Mouse (Mus musculus) testis, postnatal 14 days (tissue): Measurements from ENCODE around the gene Tssk1.

ENCODE experiments used
- DNase-seq: peaks from one replicate; pipeline ENCODE4 v3.0.0; 2021; ENCODE audit warnings: low spot score

The Tssk1 gene

DNA sequence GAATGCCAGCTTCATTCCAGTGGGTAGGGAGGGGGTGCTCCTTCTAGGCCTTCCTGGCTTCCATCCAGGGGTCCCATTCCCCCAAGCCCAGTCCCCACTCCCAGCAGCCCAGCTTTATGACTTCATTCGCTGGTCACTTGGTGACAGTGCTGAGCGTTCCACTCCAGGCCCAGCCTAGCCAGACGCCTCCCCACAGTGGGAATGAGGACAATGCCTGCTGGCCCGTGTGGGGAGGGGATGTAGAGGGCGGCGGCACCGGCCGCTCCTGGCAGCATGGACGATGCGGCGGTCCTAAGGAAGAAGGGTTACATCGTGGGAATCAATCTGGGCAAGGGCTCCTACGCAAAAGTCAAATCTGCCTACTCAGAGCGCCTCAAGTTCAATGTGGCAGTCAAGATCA, 4.4 kb downstream of the Tssk1 start, which contains the start of the genes Dgcr2 and Tssk2:
TSS of gene Dgcr2 (minus strand) at position 101 of the 400 bp plus-strand sequence.
TSS of gene Tssk2 (plus strand) at position 176 of the 400 bp plus-strand sequence.
- DNase-seq: no peak

DNA sequence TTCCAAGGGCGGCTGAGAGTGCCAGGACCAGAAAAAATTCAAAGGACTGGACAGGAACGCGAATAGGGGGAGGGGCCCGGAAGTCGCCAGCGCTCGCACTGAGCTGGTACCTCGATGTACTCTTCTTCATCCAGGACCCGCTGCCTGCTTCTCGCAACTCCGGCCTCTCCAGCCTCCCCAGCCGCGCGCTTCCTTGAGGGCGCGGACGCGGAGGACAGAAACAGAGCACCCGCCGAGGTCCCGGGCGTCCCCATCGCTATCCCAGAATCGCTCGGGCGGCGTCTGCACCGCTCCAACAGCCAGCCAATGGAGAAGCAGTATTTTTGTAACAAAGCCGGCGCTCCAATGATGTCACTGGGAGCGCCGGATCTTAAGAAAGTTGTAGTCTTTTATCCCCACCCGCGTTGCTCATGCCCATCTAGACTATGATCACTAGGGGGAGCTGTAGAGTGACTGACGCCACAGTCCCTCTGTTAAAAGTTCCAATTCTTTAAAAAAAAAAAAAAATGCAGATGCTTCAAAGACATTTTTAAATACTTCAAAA, 17.1 kb downstream of the Tssk1 start, which contains the start of gene Ess2:
TSS of gene Ess2 (minus strand) at position 297 of the 544 bp plus-strand sequence.
- peak; percentile 91 for DNase-seq

DNA sequence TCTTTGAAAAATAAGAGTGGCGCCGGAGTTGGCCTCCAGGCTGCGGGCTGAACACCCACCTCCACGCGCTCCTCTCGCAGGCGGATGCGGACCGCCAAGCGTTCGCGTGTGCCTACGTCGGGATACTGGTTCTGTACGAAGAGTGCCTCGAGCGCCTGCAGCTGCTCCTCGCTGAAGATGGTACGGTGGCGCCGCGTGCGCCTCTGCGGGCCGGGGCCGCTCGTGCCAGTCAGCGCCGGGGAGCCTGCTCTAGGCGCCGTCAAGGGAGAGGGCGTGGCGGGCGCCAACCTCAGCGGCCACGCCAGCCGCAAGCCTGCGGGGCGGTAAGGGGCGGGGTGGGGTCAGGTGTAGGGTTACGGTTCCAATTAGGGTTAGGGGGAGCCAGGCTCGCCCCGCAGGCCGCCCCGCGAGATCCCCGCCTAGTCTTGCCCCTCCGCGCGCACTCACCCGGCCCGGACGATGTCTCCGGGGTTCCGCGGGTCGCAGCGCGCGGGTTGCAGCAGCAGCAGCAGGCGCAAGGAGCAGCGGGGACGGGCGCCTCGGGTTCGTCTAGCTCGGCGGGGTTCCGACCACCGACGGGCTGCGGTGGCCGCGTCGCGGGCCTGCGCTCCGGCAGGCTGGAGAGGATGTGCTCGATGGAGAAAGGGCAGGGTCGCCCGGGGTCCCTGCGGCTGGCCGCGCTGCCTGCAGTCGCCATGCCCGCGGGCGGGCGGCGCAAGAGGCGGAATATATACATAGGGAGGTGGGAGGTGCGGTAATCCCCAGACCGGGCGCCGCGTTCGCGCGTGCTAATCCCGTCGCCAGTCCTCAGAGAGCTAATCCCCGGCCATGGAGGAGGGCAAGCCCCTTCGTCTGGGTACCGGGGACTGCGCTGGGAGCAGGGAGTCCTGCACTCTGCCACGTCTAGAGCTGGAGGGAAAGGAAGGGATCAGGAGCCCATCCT, 20.6 kb downstream of the Tssk1 start, which contains the start of gene Gsc2:
TSS of gene Gsc2 (minus strand) at position 753 of the 943 bp plus-strand sequence.
- peak; percentile 31 for DNase-seq

GRCm38 (mm10) chr16:17920586-17920985, 26.6 kb downstream of the Tssk1 start:
- no peak for DNase-seq

DNA sequence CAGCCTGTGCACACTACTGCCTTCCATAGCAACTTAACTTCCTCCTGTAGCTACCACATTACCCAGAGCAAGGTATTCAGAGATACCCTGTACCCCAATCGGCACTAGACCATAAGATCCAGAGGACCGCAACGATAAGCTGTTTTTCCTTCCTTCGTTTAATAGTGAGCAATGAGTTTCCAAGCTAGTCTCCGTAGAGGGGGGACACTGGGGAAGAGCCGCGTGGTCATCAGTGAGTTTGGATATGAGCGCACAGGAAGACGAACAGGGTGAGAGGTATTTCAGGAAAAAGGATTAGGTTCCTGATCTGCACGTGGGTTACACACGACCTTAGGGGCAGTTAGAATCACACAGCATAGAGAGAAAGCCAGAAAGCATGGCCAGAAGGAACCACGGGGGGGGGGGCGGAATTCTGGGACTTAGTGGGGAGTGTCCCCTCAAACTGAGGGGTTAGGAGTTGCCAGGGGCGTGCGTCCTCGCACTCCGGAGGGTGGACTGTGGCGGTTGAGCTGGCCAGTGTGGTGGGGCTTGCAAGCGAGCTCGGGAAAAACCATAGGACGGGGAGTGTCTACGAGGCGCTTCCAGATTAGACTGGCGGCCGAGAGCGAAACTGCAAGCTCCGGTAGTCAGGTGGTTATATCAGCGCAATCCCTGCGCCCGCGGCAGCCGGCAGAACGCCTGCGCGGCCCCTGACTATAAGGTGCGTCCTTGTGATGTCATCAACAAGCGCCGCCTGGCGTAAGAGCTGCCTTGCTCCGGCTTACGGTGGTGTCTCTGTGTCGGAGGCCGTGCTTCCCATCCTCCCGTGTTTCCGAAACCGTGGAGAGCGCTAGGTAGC, 27.5 kb downstream of the Tssk1 start:
- DNase-seq: peak; percentile 94

- DNase-seq: peak; percentile 65
Measured at GRCm38 (mm10) chr16:17922163-17922538, 28.1 kb downstream of the Tssk1 start.

- peak; percentile 32 for DNase-seq
Measured at GRCm38 (mm10) chr16:17927351-17928082, 33.5 kb downstream of the Tssk1 start.

DNA sequence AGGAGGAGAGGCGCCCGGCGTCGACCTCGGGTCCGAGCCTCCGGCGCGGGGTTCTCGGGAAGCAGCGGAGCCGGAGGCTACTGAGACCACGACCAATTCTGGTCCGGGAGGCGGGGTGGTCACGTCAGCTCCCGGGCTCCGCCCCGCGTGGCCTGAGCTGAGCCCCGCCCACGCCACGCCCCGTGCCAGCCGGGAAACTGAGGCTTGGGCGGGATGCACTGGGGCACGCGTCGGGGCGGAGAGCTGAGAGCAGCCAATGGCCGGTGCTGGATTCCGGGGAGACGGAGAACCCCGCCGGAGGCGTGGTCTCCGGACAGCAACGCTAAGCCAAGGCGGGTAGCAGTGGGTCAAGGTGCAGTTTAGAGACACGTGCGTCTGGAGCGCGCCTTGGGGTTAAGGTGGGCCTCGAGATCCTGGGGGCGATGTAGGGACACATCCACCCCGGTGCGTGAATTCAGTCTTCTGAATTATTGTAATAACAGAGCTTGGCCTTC, 34.1 kb downstream of the Tssk1 start, which contains the start of gene Slc25a1:
TSS of gene Slc25a1 (minus strand) at position 133 of the 494 bp plus-strand sequence.
- DNase-seq: peak; percentile 86

DNA sequence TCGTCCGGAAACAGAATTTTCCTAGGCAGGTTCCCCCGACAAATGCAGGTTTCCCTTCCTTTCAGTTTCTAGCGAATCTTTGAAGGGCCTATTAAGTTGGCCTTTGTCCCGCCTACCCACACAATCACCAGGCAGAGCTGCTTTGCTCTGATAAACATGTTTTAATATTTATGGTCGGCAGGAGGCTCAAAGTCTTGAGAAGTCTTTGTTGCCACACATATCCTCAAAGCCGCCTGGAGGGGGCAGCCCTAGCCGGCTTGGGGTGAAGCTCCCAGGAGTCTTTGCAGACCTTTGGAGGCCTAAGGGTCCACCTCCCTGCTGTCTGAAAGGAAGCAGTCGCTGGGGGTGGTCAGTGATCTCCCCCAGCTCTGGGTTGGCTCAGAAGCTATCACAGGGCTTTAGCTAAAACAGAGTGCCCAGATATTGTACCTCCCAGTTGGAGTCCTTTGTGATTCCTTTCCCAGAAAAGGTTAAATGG, 34.6 kb downstream of the Tssk1 start:
- DNase-seq: peak; percentile 79

- DNase-seq: no peak
Measured at GRCm38 (mm10) chr16:17929211-17929610, 35.2 kb downstream of the Tssk1 start.

- no peak for DNase-seq
Measured at GRCm38 (mm10) chr16:17929631-17930030, 35.6 kb downstream of the Tssk1 start.

DNA sequence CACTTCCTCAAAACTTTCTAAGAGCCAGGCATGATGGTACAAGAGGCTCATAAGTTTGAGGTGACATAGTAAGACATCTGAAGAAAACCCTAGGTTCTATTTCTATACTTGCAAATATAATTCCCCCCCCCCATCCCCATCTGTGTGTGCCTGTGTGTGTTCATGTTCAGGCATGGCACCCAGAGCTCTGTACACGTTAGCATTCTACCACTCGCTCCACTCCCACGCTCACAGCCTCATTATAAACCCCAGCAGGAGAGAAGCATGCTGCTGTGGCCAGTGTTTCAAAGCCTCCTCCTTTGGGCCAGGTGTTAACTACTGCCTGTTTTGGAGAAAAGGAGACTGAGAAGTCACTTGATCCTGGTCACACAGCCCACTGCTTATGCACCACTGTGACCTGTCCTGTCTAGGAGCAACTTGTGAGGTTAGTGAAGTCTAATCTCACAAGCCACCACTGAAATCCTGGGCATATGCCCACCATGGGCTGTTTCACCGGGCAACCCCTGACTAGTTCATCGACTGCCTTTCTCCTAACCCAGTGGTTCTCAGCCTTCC, 38.0 kb downstream of the Tssk1 start:
- DNase-seq: no peak

- DNase-seq: no peak
Measured at GRCm38 (mm10) chr16:17933594-17934444, 39.8 kb downstream of the Tssk1 start.

DNA sequence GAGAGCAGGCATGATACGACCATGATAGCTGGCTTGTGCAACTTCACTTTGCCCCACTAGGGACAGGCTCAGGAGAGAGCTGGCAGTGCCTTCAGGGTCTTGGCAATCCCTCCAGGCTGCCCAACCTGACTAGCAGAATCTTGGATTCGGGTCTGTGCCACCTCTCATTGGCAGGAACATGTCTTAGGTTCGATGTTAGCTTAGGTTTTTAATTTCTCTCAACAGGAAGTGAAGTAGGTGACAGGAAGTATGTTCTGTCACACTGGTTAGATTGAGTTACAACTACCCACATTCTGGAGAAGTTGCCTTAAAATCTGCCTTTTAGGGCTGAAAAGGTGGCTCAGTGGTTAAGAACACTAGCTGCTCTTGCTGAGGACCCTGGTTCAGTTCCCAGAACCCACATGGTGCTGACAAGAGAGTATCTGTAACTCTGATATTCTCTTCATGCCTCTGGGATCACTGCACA, 40.5 kb downstream of the Tssk1 start:
- no peak for DNase-seq

DNA sequence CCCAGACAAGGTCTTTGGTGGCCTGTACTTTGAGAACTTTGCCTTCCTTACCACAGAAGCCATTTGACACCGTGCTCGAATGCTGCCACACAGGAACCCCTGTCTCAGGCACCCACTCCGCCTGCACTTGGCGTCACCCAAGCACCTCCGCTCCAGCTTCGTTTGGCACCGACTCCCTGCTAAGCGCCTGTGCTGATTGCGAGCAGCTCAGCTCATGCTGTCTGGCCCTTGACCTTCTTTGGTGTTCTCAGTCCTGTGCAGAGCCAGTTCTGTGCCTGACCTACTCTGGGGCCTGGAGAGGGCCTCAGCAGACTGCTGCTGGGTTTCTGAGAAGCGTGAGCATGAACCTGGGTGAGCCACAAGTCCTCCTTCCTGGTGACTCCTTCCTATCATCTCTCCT, 42.8 kb downstream of the Tssk1 start:
- no peak for DNase-seq

GRCm38 (mm10) chr16:17938187-17938586, 44.2 kb downstream of the Tssk1 start:
- no peak for DNase-seq

GRCm38 (mm10) chr16:17938821-17939220, 44.8 kb downstream of the Tssk1 start:
- DNase-seq: no peak

DNA sequence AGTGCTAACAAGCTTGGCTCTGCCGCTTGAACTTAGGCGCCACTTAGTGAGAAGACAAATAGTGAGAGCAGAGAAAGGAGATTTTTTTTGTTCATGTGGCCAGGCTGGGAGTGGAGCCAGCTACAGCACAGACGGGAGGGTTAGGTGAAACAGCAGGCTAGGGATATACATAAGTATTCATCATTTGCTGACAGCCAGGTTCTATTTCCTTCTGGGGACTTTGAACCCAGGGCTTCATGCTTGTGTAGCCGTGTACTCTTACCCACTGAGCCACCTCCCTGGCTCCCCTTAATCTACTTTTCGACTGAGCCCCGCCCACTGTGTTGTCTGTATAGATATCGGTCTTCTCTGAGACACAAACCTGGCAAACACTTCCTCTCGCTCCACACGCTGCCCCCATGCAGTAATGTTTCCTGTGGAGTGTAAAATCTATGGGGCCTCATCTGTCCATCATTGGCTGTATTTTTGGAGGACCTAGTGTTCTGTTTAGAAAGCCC, 45.3 kb downstream of the Tssk1 start:
- DNase-seq: no peak

GRCm38 (mm10) chr16:17943466-17943865, 49.4 kb downstream of the Tssk1 start:
- DNase-seq: no peak
